Mouse (Mus musculus) lung, postnatal 4 days (tissue): ENCODE measurements around the gene Cdk8.

Experiments
- DNase-seq, 2 experiments: peaks; one replicate each; pipeline ENCODE4 v3.0.0; 2021

Cdk8 gene

GRCm38 (mm10) chr5:146330031-146330764, 99.2 kb downstream of the Cdk8 start:
- peak in 1 of 2 experiments; percentile 57 for DNase-seq

- DNase-seq, result no peak
Observed at GRCm38 (mm10) chr5:146330765-146331115, 99.7 kb downstream of the Cdk8 start.

DNA sequence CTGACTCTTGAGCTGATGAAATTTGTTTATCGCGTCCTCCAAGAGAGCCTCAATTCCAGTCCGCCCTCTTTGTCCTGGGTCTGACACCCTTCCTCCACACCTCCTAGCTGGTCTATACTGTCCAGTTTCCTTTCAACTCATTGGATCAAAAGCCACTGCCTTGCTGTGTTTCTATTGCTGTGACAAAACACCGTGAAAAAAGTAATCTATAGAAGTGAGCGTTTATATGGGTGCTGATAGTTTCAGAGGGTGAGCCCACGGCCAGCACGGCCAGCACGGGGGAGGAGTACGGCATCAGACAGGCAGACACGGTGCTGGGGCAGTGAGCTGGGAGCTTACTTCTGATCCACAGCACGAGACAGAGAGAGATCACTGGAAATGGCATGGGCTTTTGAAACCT, 100.1 kb downstream of the Cdk8 start:
- no peak for DNase-seq

DNA sequence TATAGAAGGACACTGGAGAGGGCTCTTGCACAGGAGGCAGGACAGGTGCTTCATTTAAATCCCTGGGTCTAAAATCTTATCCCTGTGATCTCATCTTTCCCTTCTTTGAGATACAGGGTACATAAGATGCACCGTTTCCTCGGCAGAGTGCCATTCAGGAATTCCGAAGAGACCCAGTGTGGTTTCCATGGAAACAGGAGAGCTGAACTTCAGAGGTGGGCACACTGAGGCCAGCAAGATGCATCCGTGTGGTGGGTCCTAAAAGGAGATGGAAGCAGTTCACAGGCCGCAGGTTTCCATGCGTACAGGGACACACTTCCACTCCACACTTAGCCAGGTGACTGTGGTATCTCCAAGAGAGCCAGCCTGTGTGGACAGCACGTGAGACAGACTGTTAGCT, 101.5 kb downstream of the Cdk8 start:
- DNase-seq, result no peak

GRCm38 (mm10) chr5:146334410-146334809, 103.4 kb downstream of the Cdk8 start:
- no peak for DNase-seq

DNA sequence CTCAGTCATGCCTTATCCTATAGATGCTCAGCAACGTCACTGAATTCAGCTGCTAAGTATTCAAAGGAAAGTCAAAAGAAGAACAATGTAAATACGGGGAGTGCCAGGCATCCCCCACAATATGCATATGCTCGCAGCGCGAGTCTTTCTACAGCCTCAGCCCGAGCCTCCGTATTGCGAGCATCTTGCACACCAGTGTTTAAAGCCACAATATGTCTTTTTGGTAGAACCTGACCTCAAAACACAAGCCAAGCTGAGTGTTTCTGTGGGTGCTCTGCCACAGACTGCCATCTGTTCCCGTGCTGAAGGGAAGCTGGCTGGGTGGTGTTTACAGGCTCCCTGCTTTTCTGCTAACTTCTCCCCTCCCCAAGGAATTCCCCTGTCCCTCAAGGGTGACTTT, 107.0 kb downstream of the Cdk8 start:
- no peak for DNase-seq

DNA sequence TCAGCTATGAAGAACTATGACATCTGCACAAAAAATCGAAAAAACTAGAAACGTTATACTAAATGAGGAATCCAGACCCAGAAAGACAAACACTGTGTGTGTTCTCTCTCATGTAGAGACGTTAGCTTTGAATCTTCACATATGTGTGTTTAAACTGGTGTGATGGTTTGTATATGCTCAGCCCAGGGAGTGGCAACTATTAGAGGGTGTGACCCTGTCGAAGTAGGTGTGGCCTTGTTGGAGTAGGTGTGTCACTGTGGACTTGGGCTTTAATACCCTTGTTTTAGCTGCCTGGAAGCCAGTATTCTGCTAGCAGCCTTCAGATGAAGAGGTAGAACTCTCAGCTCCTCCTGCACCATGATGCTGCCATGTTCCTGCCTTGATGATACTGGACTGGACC, 109.0 kb downstream of the Cdk8 start:
- no peak for DNase-seq

GRCm38 (mm10) chr5:146344911-146345686, 114.1 kb downstream of the Cdk8 start:
- no peak for DNase-seq

- no peak for DNase-seq
Observed at GRCm38 (mm10) chr5:146347081-146347480, 116.1 kb downstream of the Cdk8 start.

DNA sequence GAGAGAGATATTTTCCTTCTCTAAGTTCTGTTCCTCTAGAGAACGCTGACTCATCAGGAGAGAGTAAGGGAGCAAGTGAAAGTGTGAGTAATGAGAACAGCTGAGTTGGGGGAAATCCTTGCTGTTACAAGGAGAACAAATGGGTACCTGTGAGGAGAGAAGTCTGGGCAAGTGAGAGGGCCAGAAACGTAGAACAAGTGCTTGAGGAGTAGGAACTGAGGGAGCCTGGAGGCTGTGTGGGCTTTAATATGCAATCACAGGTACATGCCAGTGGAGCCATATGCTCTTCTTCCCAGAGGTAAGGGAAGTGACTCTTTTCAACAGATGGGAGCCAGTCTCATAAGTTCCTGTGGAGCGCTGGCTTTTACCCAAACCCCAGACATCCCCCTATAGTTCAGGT, 118.2 kb downstream of the Cdk8 start:
- no peak for DNase-seq

- DNase-seq, result no peak
Observed at GRCm38 (mm10) chr5:146350784-146351183, 119.8 kb downstream of the Cdk8 start.

DNA sequence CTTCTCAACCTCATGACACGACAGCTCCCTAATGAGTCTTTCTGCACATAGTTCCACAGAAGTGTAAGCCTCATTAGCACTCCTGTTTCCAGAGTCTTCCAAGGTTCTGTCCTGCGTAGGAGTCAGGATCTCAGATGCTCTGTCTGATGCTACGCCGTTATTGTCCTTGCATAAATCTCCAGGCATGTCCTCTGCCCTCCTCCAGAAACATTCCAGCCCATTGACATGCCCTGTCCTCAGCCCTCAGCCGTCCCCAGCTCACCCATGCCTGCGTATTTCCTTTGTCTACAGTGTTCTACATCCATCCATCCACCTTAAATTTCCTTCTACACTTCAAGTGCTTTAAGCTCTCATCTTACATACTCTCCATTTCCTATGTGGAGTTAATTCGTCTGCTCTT, 121.0 kb downstream of the Cdk8 start:
- DNase-seq, result no peak
